ENCODE assay signal across 8 mouse cellular contexts in genomic region chr10:78574250-78575104, GRCm38 (mm10). TPM values are rescaled to one million over a fixed set of nuclear protein-coding genes. Genes with fewer than 3 reads are reported as not detected.
DNase-seq lines count a peak whose midpoint lies in the region; ATAC-seq and TF ChIP-seq lines count a peak whose summit lies in the region.

TSS of gene Ilvbl (plus strand) at chr10:78574346.

- no peaks in the 10 kb centered on the region for H3K27me3 ChIP-seq in forebrain, embryonic 15.5 days

- ATAC-seq in forebrain, embryonic 15.5 days (replicated peaks) = peak; percentile 93
- peak; percentile 83 for ATAC-seq in neutrophil, adult 5-6 weeks (ENCODE audit: extremely low read depth, insufficient number of reproducible peaks, low FRiP score, poor library complexity, severe bottlenecking)

- peak; percentile 47; the same call in 1 of the 2 replicates for TF ChIP-seq POLR2A in lung, adult 2 months (IDR thresholded peaks at IDR 0.05; ENCODE audit: borderline replicate concordance, extremely low read depth, low read depth, low read length)

- H3K4me1 ChIP-seq in forebrain, embryonic 15.5 days = peaks cover 18% of the 10 kb centered on the region
- peaks cover 5% of the 10 kb centered on the region; the same call in 1 of the 2 replicates for H3K4me1 ChIP-seq in lung, adult 2 months (ENCODE audit: control insufficient read depth, insufficient read depth, low read length)

- peaks cover under 1% of the 10 kb centered on the region; the same call in 1 of the 2 replicates for H3K36me3 ChIP-seq in forebrain, embryonic 15.5 days

- DNase-seq in ES-CJ7 (ENCODE audit: low read depth, low spot score) = peak; percentile 98
- DNase-seq in cerebellum, adult 11 months = peak; percentile 94
- peak; percentile 90 for DNase-seq in heart, postnatal 25 days (ENCODE audit: low spot score)
- DNase-seq in layer of hippocampus, adult 18-20 months (ENCODE audit: low spot score in 2 of 2) = peak; percentile 90 to 95
- peak; percentile 95 for DNase-seq in lung, adult 2 months
- DNase-seq in thymus, adult 18-20 months = peak; percentile 91 to 96

- peak within 1 kb of the TSS; percentile 74 for H3K4me3 ChIP-seq in forebrain, embryonic 15.5 days
- peak within 1 kb of the TSS; percentile 76 for H3K4me3 ChIP-seq in lung, adult 2 months (replicated peaks; ENCODE audit: extremely low read depth, low read depth, low read length)

- peak within 1 kb of the TSS; percentile 57 for H3K9ac ChIP-seq in forebrain, embryonic 15.5 days (replicated peaks)

- H3K27ac ChIP-seq in forebrain, embryonic 15.5 days (replicated peaks) = peak within 1 kb of the TSS; percentile 85

- peak within 1 kb of the TSS; percentile 76 for H3K4me2 ChIP-seq in forebrain, embryonic 15.5 days (replicated peaks)

- TF ChIP-seq CTCF in lung, adult 2 months (IDR thresholded peaks at IDR 0.05; ENCODE audit: insufficient read depth, low read length) = 0 out of 2 replicates have a peak, but pooled peaks have one; percentile 15

- WGBS in forebrain, embryonic 15.5 days = under 1% methylated on average over 51 of the region's 51 CpGs
- WGBS in lung, adult 2 months = under 1% methylated on average over 51 of the region's 51 CpGs

- intact Hi-C loops in heart, postnatal 25 days (cut with DNase I) = loop anchor here (5.0 kb wide), 1 partner anchor 112 kb away; the partner anchor contains the start of gene Pdxk

- no peaks in the 10 kb centered on the region for H3K9me3 ChIP-seq in forebrain, embryonic 15.5 days

RNA-seq across cellular contexts. Expression of gene Ilvbl, which starts in this region (rescaled TPM):
- 39.7 and 40.6 TPM in 2 replicates for polyA plus RNA-seq in forebrain, embryonic 15.5 days (2015; fragmentation: Nextera tagmentation; extraction: Ambion mirVana)
- total RNA-seq in heart, postnatal 25 days (2021) = 10 to 100 TPM; 32.9 to 34.9 TPM
- total RNA-seq in layer of hippocampus, adult 18-20 months (2021) = 10 to 100 TPM; 27.3 to 33.4 TPM
- polyA plus RNA-seq in lung, adult 2 months (2012; rRNA removed) = 32.5 and 35.5 TPM in 2 replicates
- total RNA-seq in neutrophil, adult 5-6 weeks (2017) = 11.9 and 20.5 TPM in 2 replicates

Comparison
In these comparisons a context has a peak if more than half of its experiments do, and no peak if none do; other contexts are left out.
1. Peak in every context shown above with its lines: DNase-seq, ATAC-seq, H3K4me3 ChIP-seq and H3K27ac ChIP-seq.